Mouse (Mus musculus): Measurements from ENCODE around the gene Dnase1l3. TPM values are rescaled to one million over a fixed set of nuclear protein-coding genes. Genes with fewer than 3 reads are reported as not detected.

Gene Dnase1l3
- polyA plus RNA-seq, 1 experiment from 2014 or later: not detected

DNA sequence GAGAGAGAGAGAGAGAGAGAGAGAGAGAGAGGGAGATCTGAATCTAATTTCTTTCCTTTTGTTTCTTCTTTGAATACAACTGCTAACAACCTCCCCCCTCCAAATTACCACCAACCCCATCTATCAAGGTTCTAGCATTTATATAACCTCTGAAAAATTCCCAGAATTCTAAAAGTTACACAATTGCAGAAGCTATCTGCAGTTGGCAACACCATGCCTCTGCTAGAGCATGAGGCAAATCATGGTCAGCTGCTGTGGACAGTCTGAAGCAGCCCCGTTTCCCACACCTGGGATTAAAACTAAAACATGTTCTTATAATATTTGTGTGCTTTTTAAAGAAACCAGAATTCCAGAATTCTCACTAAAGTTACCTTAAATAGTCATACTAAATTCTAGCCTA lies 35.4 kb upstream of the Dnase1l3 start:
- 91% methylated on average over 1 of the region's 1 CpGs for WGBS
- no peak for ATAC-seq (ENCODE audit: low FRiP score)
- H3K27me3 ChIP-seq: no peaks in the 10 kb centered on the region
- no peak overlapping the region for H3K9ac ChIP-seq
- no peak overlapping the region for H3K27ac ChIP-seq
- H3K36me3 ChIP-seq (replicated peaks): peaks cover 4% of the 10 kb centered on the region; the same call in 1 of the 2 replicates
- H3K9me3 ChIP-seq: no peaks in the 10 kb centered on the region
- H3K4me2 ChIP-seq: no peak overlapping the region
- H3K4me1 ChIP-seq: peaks cover 11% of the 10 kb centered on the region
- no peak overlapping the region for H3K4me3 ChIP-seq (replicated peaks)

DNA sequence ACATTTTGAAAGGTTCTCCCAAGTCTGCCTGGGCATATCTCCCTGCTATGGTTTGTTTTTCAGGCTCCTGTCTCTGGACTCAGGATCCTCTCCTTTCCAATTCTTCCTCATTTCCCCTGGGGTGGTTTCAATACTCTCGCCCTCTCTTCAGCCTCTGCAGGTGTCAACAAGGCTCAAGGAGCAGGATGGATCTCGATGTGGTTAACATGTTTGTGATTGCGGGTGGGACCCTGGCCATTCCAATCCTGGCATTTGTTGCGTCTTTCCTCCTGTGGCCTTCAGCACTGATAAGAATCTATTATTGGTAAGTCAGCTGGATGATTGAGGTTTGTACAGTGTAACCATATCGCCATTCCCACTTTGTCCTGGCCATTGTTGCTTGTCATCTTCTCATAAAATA lies 33.7 kb upstream of the Dnase1l3 start:
- Histone ChIP-seq H3K4me2 (no peak overlapping the region), H3K27ac (no peak overlapping the region), H3K9ac (no peak overlapping the region), H3K27me3 (no peaks in the 10 kb centered on the region), H3K4me1 (peaks cover 11% of the 10 kb centered on the region), H3K9me3 (no peaks in the 10 kb centered on the region), H3K4me3 (replicated peaks) (no peak overlapping the region), H3K36me3 (replicated peaks) (peaks cover 4% of the 10 kb centered on the region; the same call in 1 of the 2 replicates)
- 95% methylated on average over 5 of the region's 5 CpGs for WGBS
- no peak for ATAC-seq (ENCODE audit: low FRiP score)

DNA sequence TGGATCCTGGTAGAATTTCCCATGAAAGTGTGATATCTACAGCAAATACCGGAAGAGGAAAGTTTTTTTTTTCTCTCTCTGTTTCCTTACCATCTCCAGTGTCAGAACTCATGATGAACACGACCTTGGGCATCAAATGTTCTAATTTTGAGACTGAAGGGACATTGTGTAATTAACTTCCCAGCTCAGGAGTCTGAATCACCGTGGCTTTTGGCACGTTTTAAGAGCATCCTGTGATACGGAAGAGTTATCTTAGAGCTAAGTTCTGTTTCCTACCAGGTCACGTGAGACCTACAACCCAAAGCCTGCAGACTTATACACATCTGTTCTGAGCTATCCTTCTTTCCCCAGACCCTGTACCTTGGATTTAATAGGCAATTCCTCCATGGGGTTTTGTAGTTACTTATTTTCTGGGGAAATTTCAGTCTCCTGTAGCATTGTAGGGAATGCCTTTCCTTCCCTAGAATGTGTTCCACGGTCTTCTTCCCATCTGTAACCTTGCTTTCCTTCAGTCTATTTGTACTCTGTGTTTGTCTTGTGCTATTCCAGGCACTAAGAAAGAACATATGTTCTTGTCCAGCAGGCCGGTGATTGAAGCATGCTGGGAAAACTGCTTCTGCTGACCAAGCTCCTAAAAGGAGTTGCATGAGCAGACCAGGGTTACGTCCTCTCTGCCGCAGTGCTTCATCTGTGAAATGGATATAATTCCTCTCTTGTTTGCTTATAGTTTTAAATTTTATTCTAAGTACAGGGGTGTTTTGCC lies 32.6 kb upstream of the Dnase1l3 start:
- H3K4me2 ChIP-seq: no peak overlapping the region
- H3K9me3 ChIP-seq: no peaks in the 10 kb centered on the region
- ATAC-seq (ENCODE audit: low FRiP score): no peak
- H3K4me3 ChIP-seq (replicated peaks): no peak overlapping the region
- peaks cover 4% of the 10 kb centered on the region; the same call in 1 of the 2 replicates for H3K36me3 ChIP-seq (replicated peaks)
- peaks cover 7% of the 10 kb centered on the region for H3K4me1 ChIP-seq
- no peaks in the 10 kb centered on the region for H3K27me3 ChIP-seq
- no peak overlapping the region for H3K9ac ChIP-seq
- 86% methylated on average over 10 of the region's 10 CpGs for WGBS
- no peak overlapping the region for H3K27ac ChIP-seq

DNA sequence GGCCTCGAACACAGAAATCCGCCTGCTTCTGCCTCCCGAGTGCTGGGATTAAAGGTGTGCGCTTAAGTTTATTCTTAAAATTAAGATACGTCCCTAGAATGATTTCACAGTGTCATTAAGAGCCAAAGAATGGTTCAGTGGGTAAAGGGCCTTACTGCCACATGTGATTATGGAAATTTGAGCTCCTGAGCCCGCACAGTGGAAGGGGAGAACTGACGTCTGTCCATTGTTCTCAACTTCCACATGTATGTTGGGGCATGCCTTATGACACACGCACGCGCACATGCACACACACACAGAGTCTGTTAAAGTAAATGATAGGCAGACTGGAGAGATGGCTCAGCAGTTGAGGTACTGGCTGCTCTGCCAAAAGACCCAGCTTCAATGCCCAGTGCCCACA lies 30.6 kb upstream of the Dnase1l3 start:
- H3K4me2 ChIP-seq: no peak overlapping the region
- H3K4me3 ChIP-seq (replicated peaks): no peak overlapping the region
- H3K27me3 ChIP-seq: no peaks in the 10 kb centered on the region
- no peaks in the 10 kb centered on the region for H3K9me3 ChIP-seq
- WGBS: 92% methylated on average over 10 of the region's 10 CpGs
- no peak overlapping the region for H3K27ac ChIP-seq
- H3K9ac ChIP-seq: no peak overlapping the region
- peaks cover 4% of the 10 kb centered on the region; the same call in 1 of the 2 replicates for H3K36me3 ChIP-seq (replicated peaks)
- H3K4me1 ChIP-seq: no peaks in the 10 kb centered on the region
- ATAC-seq (ENCODE audit: low FRiP score): no peak

DNA sequence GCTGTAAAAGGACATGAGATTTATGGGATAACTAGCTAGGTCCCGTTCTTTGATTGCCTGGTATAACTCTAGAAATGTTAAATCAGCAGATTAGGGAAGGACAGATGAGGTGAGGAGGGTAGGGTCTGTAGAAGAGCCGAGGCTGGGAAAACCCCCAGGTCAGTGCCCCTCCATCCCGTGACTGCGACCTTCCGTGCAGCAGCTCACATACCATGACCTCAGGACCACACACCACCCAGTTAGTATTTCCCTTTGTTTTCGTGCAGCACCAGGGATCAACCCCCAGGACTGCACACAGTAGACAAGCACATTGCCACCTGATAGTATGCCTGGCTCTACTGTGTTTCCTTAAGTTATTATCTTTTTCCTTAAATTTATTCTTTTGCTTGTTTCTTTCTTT lies 30.1 kb upstream of the Dnase1l3 start:
- Histone ChIP-seq H3K27me3 (no peaks in the 10 kb centered on the region), H3K9me3 (no peaks in the 10 kb centered on the region), H3K4me1 (no peaks in the 10 kb centered on the region), H3K4me2 (no peak overlapping the region), H3K4me3 (replicated peaks) (no peak overlapping the region), H3K27ac (no peak overlapping the region), H3K9ac (no peak overlapping the region), H3K36me3 (replicated peaks) (peaks cover 4% of the 10 kb centered on the region; the same call in 1 of the 2 replicates)
- 64% methylated on average over 6 of the region's 6 CpGs for WGBS
- no peak for ATAC-seq (ENCODE audit: low FRiP score)

DNA sequence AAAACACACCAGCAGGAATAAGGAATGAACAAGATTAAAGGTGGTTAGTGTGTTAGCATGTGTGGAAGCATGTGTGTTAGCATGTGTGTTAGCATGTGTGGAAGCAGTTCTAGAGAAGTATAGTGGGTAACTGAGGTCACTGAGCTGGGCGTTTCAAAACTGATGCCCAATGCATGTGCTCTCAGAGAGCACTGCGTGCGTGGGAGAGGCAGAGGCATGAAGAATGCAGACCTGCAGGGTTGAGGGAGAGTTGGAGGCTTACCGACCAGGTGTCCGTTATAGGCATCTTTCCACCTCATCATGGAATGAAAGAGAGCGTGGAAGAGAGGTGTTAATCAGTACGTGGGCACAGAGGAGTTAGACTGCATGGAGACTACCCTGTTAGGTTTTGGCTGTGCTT lies 26.2 kb upstream of the Dnase1l3 start:
- no peaks in the 10 kb centered on the region for H3K27me3 ChIP-seq
- no peak overlapping the region for H3K27ac ChIP-seq
- H3K4me1 ChIP-seq: no peaks in the 10 kb centered on the region
- peaks cover 4% of the 10 kb centered on the region; the same call in 1 of the 2 replicates for H3K36me3 ChIP-seq (replicated peaks)
- no peak for ATAC-seq (ENCODE audit: low FRiP score)
- H3K9ac ChIP-seq: no peak overlapping the region
- 81% methylated on average over 7 of the region's 7 CpGs for WGBS
- H3K4me2 ChIP-seq: no peak overlapping the region
- no peak overlapping the region for H3K4me3 ChIP-seq (replicated peaks)
- H3K9me3 ChIP-seq: no peaks in the 10 kb centered on the region

DNA sequence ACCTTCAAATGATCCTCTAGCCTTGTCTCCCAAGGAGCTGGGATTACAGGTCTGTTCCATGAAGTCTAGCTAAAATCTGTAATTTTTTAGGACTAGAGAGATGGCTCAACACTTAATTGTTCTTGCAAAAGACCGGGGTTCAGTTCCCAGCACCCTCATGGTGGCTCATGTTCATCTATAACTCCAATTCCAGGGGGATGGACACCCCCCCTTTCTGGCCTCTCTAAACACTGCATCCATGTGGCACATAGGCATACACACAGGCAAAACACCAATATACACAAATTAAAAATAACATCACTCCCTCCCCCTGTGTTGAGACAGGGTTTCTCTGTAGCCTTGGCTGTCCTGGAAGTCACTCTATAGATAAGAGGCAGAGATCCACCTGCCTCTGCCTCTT lies 25.6 kb upstream of the Dnase1l3 start:
- Histone ChIP-seq H3K27ac (no peak overlapping the region), H3K36me3 (replicated peaks) (peaks cover 2% of the 10 kb centered on the region; the same call in 1 of the 2 replicates), H3K4me2 (no peak overlapping the region), H3K4me3 (replicated peaks) (no peak overlapping the region), H3K9ac (no peak overlapping the region), H3K27me3 (no peaks in the 10 kb centered on the region), H3K9me3 (no peaks in the 10 kb centered on the region), H3K4me1 (no peaks in the 10 kb centered on the region)
- WGBS: 95% methylated on average over 1 of the region's 1 CpGs
- no peak for ATAC-seq (ENCODE audit: low FRiP score)

DNA sequence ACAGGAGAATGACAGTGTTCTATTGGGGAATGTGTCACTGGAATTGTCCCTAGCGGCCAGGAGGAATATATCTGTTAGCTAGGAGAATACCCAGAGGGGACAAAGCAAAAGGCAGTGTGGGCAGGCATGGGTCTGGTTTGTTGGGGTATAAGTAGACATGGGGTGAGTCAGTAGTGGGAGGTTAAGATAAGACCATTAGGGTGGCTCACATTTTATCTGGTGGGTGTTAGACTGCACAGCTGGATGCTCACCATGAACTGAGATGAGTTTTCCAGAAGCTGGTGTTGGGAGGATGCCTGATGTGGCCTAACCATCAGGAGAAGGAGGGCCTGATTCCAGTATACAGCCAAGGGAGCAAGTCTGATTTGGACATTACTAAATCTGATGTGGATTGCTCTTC lies 22.6 kb upstream of the Dnase1l3 start:
- Histone ChIP-seq H3K27ac (no peak overlapping the region), H3K9ac (no peak overlapping the region), H3K27me3 (no peaks in the 10 kb centered on the region), H3K4me2 (no peak overlapping the region), H3K9me3 (no peaks in the 10 kb centered on the region), H3K36me3 (replicated peaks) (no peaks in the 10 kb centered on the region), H3K4me3 (replicated peaks) (no peak overlapping the region), H3K4me1 (no peaks in the 10 kb centered on the region)
- 80% methylated on average over 1 of the region's 1 CpGs for WGBS
- no peak for ATAC-seq (ENCODE audit: low FRiP score)

DNA sequence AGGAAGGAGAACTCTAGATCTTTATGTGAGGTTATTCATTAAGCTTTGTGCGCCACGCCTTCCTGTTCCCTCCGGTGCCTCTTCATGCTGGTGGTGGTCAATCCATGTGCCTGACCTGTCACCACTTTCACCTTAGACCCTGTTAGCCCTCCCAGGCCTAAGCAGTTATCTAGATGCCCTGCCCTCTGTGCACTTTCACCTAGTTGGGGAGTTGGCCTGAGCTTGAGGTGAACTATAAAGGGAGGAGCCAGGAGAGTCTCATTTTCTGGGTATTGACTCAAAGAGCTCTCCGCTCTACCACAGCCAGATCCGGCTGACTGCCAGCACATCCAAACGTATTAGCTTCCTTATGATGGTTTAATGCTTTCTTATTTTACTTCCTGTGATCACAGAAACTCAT lies 21.9 kb upstream of the Dnase1l3 start:
- H3K27ac ChIP-seq: no peak overlapping the region
- WGBS: 92% methylated on average over 6 of the region's 6 CpGs
- H3K4me1 ChIP-seq: no peaks in the 10 kb centered on the region
- H3K4me2 ChIP-seq: no peak overlapping the region
- H3K9ac ChIP-seq: no peak overlapping the region
- H3K9me3 ChIP-seq: no peaks in the 10 kb centered on the region
- H3K4me3 ChIP-seq (replicated peaks): no peak overlapping the region
- no peaks in the 10 kb centered on the region for H3K27me3 ChIP-seq
- no peak for ATAC-seq (ENCODE audit: low FRiP score)
- H3K36me3 ChIP-seq (replicated peaks): no peaks in the 10 kb centered on the region

DNA sequence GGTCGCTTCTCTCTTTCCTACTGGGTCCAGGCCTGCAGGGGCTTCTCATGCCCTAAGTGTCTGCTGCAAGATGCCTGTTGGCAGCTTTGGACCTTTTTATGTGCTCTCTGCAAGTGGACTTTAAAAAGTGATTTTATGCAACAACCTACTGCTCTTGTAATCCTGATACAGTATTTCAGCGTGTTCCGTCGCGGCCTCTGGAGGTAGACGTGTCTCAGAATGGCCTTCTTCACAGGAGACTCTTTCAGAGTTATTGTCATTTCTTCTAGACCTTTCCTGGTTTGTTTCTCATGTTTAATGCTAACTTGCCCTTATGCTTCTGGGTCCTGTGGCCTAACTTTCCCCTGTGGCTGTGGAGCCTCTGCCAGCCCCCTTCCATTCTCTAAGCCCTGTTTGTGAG lies 21.4 kb upstream of the Dnase1l3 start:
- no peaks in the 10 kb centered on the region for H3K9me3 ChIP-seq
- no peak overlapping the region for H3K9ac ChIP-seq
- WGBS: 95% methylated on average over 6 of the region's 6 CpGs
- H3K4me1 ChIP-seq: no peaks in the 10 kb centered on the region
- ATAC-seq (ENCODE audit: low FRiP score): no peak
- H3K4me3 ChIP-seq (replicated peaks): no peak overlapping the region
- no peak overlapping the region for H3K27ac ChIP-seq
- no peaks in the 10 kb centered on the region for H3K27me3 ChIP-seq
- no peaks in the 10 kb centered on the region for H3K36me3 ChIP-seq (replicated peaks)
- no peak overlapping the region for H3K4me2 ChIP-seq

DNA sequence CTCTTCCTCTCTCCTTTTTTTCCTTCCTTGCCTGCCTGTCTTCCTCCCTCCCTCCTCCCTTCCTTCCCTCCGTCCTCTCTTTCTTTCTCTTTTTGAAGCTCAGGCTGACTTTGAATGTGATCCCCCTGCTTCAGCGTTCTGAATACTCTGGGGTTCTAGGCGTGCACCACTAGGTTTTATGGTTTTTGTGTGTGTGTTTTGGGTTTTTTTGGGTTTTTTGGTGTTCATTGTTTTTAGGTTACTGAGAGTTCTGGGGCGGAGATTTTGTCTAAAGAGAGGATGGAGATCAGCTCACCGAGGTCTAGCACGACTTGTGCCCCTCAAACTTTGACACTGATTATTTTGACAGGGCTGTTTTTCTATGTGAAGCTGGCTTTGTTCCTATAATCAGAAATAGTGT lies 17.6 kb upstream of the Dnase1l3 start:
- WGBS: 81% methylated on average over 6 of the region's 6 CpGs
- ATAC-seq (ENCODE audit: low FRiP score): no peak
- Histone ChIP-seq H3K27me3 (no peaks in the 10 kb centered on the region), H3K27ac (no peak overlapping the region), H3K4me3 (replicated peaks) (no peak overlapping the region), H3K4me1 (no peaks in the 10 kb centered on the region), H3K9me3 (no peaks in the 10 kb centered on the region), H3K9ac (no peak overlapping the region), H3K4me2 (no peak overlapping the region), H3K36me3 (replicated peaks) (no peaks in the 10 kb centered on the region)

DNA sequence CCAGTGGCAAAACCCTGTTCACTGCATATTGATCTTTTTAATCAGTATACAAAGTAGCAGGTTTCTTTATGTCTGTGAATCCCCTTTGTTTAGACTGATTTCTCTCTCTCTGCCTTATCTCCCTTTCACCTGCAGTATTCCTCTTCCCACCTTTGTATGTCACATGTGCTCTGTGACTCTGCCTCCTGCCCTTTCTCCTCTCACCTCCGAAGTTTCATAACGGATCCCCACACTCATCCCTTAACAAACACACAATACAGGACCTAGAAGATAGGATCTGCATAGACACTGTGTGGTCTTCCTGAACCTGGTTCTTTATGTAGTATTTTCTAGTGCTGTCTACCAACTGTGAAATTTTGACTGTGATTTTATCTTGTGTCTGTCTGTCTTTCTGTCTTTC lies 16.9 kb upstream of the Dnase1l3 start:
- no peak overlapping the region for H3K4me3 ChIP-seq (replicated peaks)
- H3K36me3 ChIP-seq (replicated peaks): no peaks in the 10 kb centered on the region
- H3K4me1 ChIP-seq: no peaks in the 10 kb centered on the region
- no peak overlapping the region for H3K9ac ChIP-seq
- no peak overlapping the region for H3K27ac ChIP-seq
- ATAC-seq (ENCODE audit: low FRiP score): no peak
- no peaks in the 10 kb centered on the region for H3K9me3 ChIP-seq
- WGBS: 88% methylated on average over 2 of the region's 2 CpGs
- no peak overlapping the region for H3K4me2 ChIP-seq
- no peaks in the 10 kb centered on the region for H3K27me3 ChIP-seq

DNA sequence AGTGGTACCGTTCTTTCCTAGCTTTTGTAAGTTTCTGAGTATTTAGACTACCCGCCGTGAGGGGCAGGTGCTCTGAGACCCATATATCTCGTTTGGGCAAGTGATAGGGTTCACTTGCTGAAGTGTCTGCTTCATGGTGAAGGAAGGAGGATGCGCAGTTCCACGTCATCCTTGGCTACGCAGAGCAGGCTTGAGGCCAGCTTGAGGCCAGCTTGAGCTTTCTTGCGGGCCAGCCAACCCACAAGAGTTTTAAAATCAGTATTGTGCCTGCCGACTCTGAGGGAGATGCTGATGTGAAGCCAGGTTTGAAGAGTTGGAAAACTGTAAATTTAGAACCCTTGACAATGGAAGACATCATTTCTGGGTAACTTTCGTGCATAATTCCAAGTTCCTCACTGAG lies 13.6 kb upstream of the Dnase1l3 start:
- Histone ChIP-seq H3K9ac (no peak overlapping the region), H3K9me3 (no peaks in the 10 kb centered on the region)
- ATAC-seq (ENCODE audit: low FRiP score): no peak

More for the DNA sequence above, 13.6 kb upstream of the Dnase1l3 start:
- Histone ChIP-seq H3K4me2 (no peak overlapping the region), H3K4me3 (replicated peaks) (no peak overlapping the region), H3K27ac (no peak overlapping the region), H3K4me1 (peaks cover 12% of the 10 kb centered on the region), H3K27me3 (peaks cover 6% of the 10 kb centered on the region; the same call in 1 of the 2 replicates), H3K36me3 (replicated peaks) (no peaks in the 10 kb centered on the region)
- 88% methylated on average over 10 of the region's 10 CpGs for WGBS
